ENCODE assay signal across 8 mouse cellular contexts in genomic region chr8:84647461-84647901, GRCm38 (mm10). TPM values are rescaled to one million over a fixed set of nuclear protein-coding genes. Genes with fewer than 3 reads are reported as not detected.
DNase-seq lines count a peak whose midpoint lies in the region; ATAC-seq and TF ChIP-seq lines count a peak whose summit lies in the region.

No protein-coding gene starts in this region.

- TF ChIP-seq CTCF in layer of hippocampus, adult 2 months (conservative IDR thresholded peaks at IDR 0.05), result no peak

- peak overlapping the region; percentile 54 for H3K4me2 ChIP-seq in forebrain, embryonic 12.5 days
- H3K4me2 ChIP-seq in midbrain, embryonic 15.5 days, result peak overlapping the region; percentile 47

- peak overlapping the region; percentile 18 for H3K9ac ChIP-seq in forebrain, embryonic 12.5 days
- no peak overlapping the region; the same call in 1 of the 2 replicates for H3K9ac ChIP-seq in midbrain, embryonic 15.5 days

- ATAC-seq in forebrain, embryonic 12.5 days (ENCODE audit: low FRiP score), result peak; percentile 82
- peak; percentile 73 for ATAC-seq in midbrain, embryonic 15.5 days (replicated peaks)

- no peaks in the 10 kb centered on the region for H3K36me3 ChIP-seq in forebrain, embryonic 12.5 days (replicated peaks)
- no peaks in the 10 kb centered on the region for H3K36me3 ChIP-seq in midbrain, embryonic 15.5 days (replicated peaks)

- intact Hi-C loops in left cerebral cortex, postnatal 14 days (cut with DNase I), result no loop called here

- H3K9me3 ChIP-seq in forebrain, embryonic 12.5 days, result no peaks in the 10 kb centered on the region
- no peaks in the 10 kb centered on the region for H3K9me3 ChIP-seq in midbrain, embryonic 15.5 days

- no peak overlapping the region for H3K27ac ChIP-seq in layer of hippocampus, adult 2 months
- H3K27ac ChIP-seq in forebrain, embryonic 12.5 days, result peak overlapping the region; percentile 53
- 0 out of 2 replicates have a peak overlapping the region, but pooled peaks have one; percentile 14 for H3K27ac ChIP-seq in midbrain, embryonic 15.5 days

- no peak for DNase-seq in layer of hippocampus, adult 2 months (ENCODE audit: low spot score in 2 of 2)
- no peak for DNase-seq in layer of hippocampus, adult 8-10 months (ENCODE audit: low spot score in 2 of 2)
- peak; percentile 62 to 68 for DNase-seq in kidney, postnatal 4 days
- DNase-seq in spleen, postnatal 4 days (ENCODE audit: low spot score in 2 of 2), result no peak
- no peak for DNase-seq in left cerebral cortex, postnatal 14 days (ENCODE audit: low spot score in 2 of 2)
- no peak for DNase-seq in thymus, postnatal 4 days

- no peaks in the 10 kb centered on the region for H3K27me3 ChIP-seq in forebrain, embryonic 12.5 days
- no peaks in the 10 kb centered on the region for H3K27me3 ChIP-seq in midbrain, embryonic 15.5 days (replicated peaks)

- H3K4me3 ChIP-seq in layer of hippocampus, adult 2 months, result peak overlapping the region; percentile 3; the same call in 1 of the 2 replicates
- peak overlapping the region; percentile 25 for H3K4me3 ChIP-seq in forebrain, embryonic 12.5 days (replicated peaks)
- H3K4me3 ChIP-seq in midbrain, embryonic 15.5 days, result peak overlapping the region; percentile 20

- 2% methylated on average over 14 of the region's 14 CpGs for WGBS in forebrain, embryonic 12.5 days
- WGBS in midbrain, embryonic 15.5 days, result 2% methylated on average over 14 of the region's 14 CpGs

- H3K4me1 ChIP-seq in forebrain, embryonic 12.5 days, result peaks cover 15% of the 10 kb centered on the region
- H3K4me1 ChIP-seq in midbrain, embryonic 15.5 days, result peaks cover 11% of the 10 kb centered on the region

RNA-seq across cellular contexts. Expression of gene Ier2, which starts 15.2 kb away (rescaled TPM):
- 1 to 10 TPM; 5.1 to 7.2 TPM for total RNA-seq in layer of hippocampus, adult 2 months (2021)
- total RNA-seq in layer of hippocampus, adult 8-10 months (2022), result 10 to 100 TPM in 1 of 4 experiments, 1 to 10 TPM in 3; 7.0 to 10.2 (median 9.3) TPM
- 53.7 and 62.2 TPM in 2 replicates for polyA plus RNA-seq in forebrain, embryonic 12.5 days (2016; fragmentation: Nextera tagmentation; extraction: Ambion mirVana)
- polyA plus RNA-seq in midbrain, embryonic 15.5 days (2015; fragmentation: Nextera tagmentation; extraction: Ambion mirVana), result 16.9 and 17.8 TPM in 2 replicates
- 10 to 100 TPM; 12.6 to 14.8 TPM for total RNA-seq in left cerebral cortex, postnatal 14 days (2021)

RNA-seq across cellular contexts. Expression of gene Trmt1, which starts 38.6 kb away (rescaled TPM):
- total RNA-seq in layer of hippocampus, adult 2 months (2021), result 100 to 1,000 TPM; 109 to 113 TPM
- 100 to 1,000 TPM in 2 of 4 experiments, 10 to 100 TPM in 2; 91.6 to 133 (median 103) TPM for total RNA-seq in layer of hippocampus, adult 8-10 months (2022)
- 55.4 and 59.6 TPM in 2 replicates for polyA plus RNA-seq in forebrain, embryonic 12.5 days (2016; fragmentation: Nextera tagmentation; extraction: Ambion mirVana)
- 63.3 and 66.7 TPM in 2 replicates for polyA plus RNA-seq in midbrain, embryonic 15.5 days (2015; fragmentation: Nextera tagmentation; extraction: Ambion mirVana)
- 10 to 100 TPM; 89.3 to 96.7 TPM for total RNA-seq in left cerebral cortex, postnatal 14 days (2021)

RNA-seq across cellular contexts. Expression of gene Nacc1, which starts 40.2 kb away (rescaled TPM):
- total RNA-seq in layer of hippocampus, adult 2 months (2021), result 10 to 100 TPM; 91.8 to 93.9 TPM
- 10 to 100 TPM; 86.2 to 91.2 (median 87.6) TPM for total RNA-seq in layer of hippocampus, adult 8-10 months (2022)
- polyA plus RNA-seq in forebrain, embryonic 12.5 days (2016; fragmentation: Nextera tagmentation; extraction: Ambion mirVana), result 22.8 and 26.6 TPM in 2 replicates
- polyA plus RNA-seq in midbrain, embryonic 15.5 days (2015; fragmentation: Nextera tagmentation; extraction: Ambion mirVana), result 16.3 and 17.2 TPM in 2 replicates
- 10 to 100 TPM; 90.2 to 91.9 TPM for total RNA-seq in left cerebral cortex, postnatal 14 days (2021)

RNA-seq across cellular contexts. Expression of gene Lyl1, which starts 53.8 kb away (rescaled TPM):
- 1 to 10 TPM; 2.3 to 2.6 TPM for total RNA-seq in layer of hippocampus, adult 2 months (2021)
- total RNA-seq in layer of hippocampus, adult 8-10 months (2022), result 1 to 10 TPM; 2.6 to 7.2 (median 4.8) TPM
- polyA plus RNA-seq in forebrain, embryonic 12.5 days (2016; fragmentation: Nextera tagmentation; extraction: Ambion mirVana), result 3.1 and 3.9 TPM in 2 replicates
- 3.4 and 4.2 TPM in 2 replicates for polyA plus RNA-seq in midbrain, embryonic 15.5 days (2015; fragmentation: Nextera tagmentation; extraction: Ambion mirVana)
- total RNA-seq in left cerebral cortex, postnatal 14 days (2021), result 1 to 10 TPM; 2.7 to 4.3 TPM

Comparison
In these comparisons a context has a peak if more than half of its experiments do, and no peak if none do; other contexts are left out.
1. DNase-seq: peak in kidney, postnatal 4 days (2 of 2); none in layer of hippocampus, adult 2 months (0 of 2), layer of hippocampus, adult 8-10 months (0 of 2), spleen, postnatal 4 days (0 of 2), left cerebral cortex, postnatal 14 days (0 of 2) and thymus, postnatal 4 days (single experiment).
2. Peak in every context shown above with its lines, with median percentiles within 50 percentile points of each other: H3K4me3 ChIP-seq.